Mouse (Mus musculus) megakaryocyte, embryonic 14.5 days (primary cell): Measurements from ENCODE around the gene Ring1.
"Not testable (repeated sequence)": the region's sequence is repeated elsewhere in the genome, so short reads cannot be mapped to it uniquely, and the experiment has no call there.

ENCODE experiments used
- FLI1 ChIP-seq: IDR thresholded peaks from 2 replicates; pipeline ENCODE4 v1.6.1; 2012; ENCODE audit warnings: low read length, inconsistent platforms, mixed read lengths
- GATA1 ChIP-seq: IDR thresholded peaks from 3 replicates; pipeline ENCODE4 v1.6.1; 2012; ENCODE audit warnings: mixed read lengths, low read length, inconsistent platforms, borderline replicate concordance

DNA sequence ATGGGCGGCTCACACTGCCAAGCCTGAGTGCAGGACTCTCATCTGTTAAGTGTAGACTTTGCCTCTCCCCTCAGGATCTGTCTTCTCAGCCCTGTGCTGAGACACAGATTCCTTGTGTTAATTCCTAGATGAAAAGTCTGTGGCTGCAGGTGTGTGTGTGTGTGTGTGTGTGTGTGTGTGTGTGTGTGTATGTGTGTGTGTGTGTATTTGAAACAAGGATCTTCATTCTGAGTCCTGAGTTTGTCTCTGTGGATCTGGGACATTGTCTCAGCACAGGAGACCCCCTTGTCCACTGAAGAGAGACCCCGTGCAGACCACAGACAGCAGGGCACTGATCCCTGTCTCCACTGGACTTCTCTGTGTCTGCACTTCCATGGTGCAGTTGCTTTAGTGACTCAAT, 23.7 kb downstream of the Ring1 start:
- TF ChIP-seq GATA1, FLI1: not testable (repeated sequence)
